Mouse (Mus musculus) ovary, postnatal 10 days (tissue): ENCODE data around the gene Unc13a.

Source experiments
- DNase-seq: peaks from one replicate; pipeline ENCODE4 v3.0.0; 2022; ENCODE audit warnings: low spot score

The Unc13a gene

DNA sequence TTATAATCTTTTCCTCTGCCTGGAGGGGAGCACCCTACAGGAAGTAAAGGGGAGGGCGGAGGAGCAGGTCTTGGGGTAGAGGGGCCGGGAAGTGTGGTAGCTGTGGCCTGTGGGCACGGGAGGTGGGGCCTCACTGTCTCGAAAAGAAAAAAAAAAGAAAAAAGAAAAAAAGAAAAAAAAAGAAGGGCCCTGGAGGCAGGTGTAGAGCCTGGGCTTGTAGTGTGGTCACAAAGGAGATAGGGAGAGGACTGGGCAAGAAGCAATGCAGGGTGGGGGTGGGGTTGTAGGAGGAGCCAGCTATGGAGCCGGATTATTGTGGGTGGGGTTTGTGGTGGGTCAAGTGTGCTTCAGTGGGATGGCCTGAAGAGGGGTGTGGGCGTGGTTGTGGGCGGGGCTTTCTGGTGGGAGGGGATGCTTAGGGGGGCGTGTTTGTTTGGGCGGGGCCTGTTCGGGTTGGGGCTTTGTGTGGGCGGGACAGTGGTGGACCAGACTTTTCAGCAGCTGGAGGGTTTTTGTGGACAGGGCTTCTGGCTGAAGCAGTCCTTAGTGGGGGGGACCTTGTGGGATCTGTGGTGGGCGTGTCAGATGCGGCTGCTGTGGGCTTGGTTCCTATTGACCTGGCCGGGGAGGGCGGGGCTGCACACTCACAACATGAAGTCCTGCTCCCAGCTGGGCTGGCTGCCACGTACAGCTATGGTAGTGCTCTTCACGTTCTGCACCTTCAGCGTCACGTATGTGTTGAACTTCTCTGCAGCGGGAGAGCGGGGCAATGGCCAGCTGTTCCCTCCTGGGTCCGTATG is 6.0 kb downstream of the Unc13a start:
- no peak for DNase-seq

GRCm38 (mm10) chr8:71660325-71661120 is 11.0 kb downstream of the Unc13a start:
- DNase-seq, result peak; percentile 67

GRCm38 (mm10) chr8:71659751-71660150 is 11.8 kb downstream of the Unc13a start:
- DNase-seq, result no peak

DNA sequence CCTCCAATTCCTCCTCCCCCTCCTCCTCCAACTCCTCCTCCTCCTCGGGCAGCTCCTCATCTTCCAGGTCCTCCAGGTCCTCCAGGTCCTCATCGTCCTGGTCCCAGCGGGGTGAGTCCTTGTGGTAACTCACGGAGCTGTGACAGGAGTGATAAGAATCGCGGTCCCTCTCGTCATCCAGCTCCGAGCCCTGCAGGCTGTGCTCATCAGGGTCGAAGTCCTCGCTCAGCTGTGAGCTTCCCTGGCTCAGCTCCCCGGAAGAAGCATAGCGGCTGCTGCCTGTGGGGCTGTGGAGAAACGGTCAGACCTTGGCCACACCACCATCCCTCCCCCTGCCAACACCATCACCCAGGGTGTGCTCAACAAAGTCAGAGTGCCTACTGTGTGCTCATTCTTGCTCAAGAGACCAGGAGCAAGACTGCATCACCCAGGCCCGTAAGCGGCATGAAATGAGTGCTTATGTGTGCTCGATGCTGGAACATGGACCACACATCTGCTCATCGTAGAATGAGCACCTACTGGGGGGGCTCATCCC is 13.0 kb downstream of the Unc13a start:
- no peak for DNase-seq

DNA sequence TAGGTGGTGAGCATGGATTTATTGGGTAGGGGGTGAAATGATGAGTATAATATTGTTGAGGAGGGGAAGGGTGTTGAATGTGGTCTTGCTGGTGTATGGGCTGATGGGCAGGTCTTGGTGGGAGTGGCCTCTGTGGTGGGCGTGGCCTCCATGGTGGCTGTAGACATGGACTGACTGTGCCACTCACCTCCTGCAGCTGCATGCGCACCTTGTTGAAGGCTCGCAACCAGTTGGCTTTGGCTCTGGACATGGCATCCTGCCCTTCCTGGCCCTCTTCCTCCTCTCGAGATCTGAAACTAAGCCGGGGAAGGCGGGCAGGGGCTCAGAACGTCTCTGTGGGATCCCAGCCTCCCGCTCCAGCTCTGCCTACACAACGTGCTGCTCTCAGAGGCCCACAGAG is 13.7 kb downstream of the Unc13a start:
- no peak for DNase-seq

GRCm38 (mm10) chr8:71654600-71654999 is 17.0 kb downstream of the Unc13a start:
- DNase-seq, result no peak

- DNase-seq, result no peak
These were observed 26.0 kb downstream of the Unc13a start for GRCm38 (mm10) chr8:71645510-71645909.

DNA sequence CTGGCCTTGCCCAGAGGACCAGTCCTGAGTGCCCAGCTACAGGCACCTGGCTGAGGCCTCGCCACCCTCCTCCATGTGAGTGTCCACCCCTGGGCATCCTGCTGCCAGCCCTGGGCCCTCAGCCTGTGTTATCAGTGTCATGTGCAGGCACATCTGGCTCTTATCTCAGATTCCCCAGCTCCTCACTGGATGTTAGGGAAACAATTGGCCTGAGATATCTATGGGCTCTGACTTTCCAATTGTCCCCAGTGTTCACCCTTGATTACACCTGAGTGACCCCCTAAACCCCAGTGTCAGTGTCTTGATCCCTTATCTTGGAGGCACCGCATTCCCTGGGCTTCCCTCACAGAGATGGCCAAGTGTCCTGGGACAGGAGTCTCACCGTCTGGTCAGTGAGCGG is 32.2 kb downstream of the Unc13a start:
- DNase-seq, result no peak

GRCm38 (mm10) chr8:71638321-71638720 is 33.2 kb downstream of the Unc13a start:
- no peak for DNase-seq

GRCm38 (mm10) chr8:71637149-71638095 is 34.1 kb downstream of the Unc13a start:
- no peak for DNase-seq

GRCm38 (mm10) chr8:71633981-71634667 is 37.4 kb downstream of the Unc13a start:
- DNase-seq, result no peak

GRCm38 (mm10) chr8:71633164-71633563 is 38.4 kb downstream of the Unc13a start:
- DNase-seq, result no peak

DNA sequence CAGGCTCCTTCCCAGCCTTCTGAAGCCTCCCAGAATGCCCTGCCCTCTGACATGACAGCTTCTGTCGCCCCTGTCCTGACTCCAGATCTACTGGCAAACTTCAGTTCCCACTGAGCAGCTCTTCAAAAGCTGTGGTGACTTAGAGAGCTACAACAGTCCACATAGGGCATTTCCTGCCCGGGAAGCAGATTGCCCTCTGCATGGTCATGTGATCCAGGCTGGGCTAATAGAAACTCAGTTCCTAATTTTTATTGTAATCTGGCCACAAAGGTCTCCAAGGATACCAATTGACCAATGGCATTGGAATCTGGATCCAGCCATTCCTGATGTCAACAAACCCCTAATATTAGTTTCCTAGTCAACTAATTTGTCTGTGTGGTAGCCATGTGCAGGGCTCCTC is 39.7 kb downstream of the Unc13a start:
- DNase-seq, result no peak

- no peak for DNase-seq
These were observed 40.8 kb downstream of the Unc13a start for GRCm38 (mm10) chr8:71630761-71631160.

GRCm38 (mm10) chr8:71629781-71630212 is 41.8 kb downstream of the Unc13a start:
- DNase-seq, result no peak

DNA sequence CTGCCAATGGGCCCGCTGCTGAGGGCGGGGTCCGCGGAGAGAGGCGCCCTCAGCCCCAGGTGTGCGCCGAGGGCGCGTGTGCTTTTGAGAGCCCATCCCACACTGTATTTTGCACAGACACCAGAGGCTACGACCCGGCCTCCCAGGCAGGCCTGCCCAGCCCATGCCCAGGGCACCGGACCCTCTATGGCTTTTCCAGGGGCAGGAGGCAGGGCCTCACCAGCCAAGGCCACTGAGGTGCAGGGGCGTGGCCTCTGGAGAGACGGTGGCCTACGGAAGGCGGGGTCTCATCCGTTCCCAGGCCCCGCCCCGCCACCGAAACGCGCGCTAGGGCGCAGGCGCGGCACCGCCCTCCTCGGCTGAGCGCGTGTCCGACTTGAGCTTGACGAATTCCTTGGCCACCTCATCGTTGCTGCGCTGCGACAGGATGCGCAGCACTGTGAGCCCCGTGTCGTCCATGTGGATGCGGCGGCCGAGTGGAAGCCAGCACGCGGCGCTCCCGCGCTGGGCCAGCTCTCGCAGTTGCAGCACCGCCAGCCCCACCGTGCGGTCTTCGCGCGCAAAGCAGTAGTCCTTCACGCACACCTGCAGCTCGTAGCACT is 42.4 kb downstream of the Unc13a start:
- DNase-seq, result peak; percentile 91

GRCm38 (mm10) chr8:71628396-71629095 is 43.0 kb downstream of the Unc13a start:
- DNase-seq, result no peak

DNA sequence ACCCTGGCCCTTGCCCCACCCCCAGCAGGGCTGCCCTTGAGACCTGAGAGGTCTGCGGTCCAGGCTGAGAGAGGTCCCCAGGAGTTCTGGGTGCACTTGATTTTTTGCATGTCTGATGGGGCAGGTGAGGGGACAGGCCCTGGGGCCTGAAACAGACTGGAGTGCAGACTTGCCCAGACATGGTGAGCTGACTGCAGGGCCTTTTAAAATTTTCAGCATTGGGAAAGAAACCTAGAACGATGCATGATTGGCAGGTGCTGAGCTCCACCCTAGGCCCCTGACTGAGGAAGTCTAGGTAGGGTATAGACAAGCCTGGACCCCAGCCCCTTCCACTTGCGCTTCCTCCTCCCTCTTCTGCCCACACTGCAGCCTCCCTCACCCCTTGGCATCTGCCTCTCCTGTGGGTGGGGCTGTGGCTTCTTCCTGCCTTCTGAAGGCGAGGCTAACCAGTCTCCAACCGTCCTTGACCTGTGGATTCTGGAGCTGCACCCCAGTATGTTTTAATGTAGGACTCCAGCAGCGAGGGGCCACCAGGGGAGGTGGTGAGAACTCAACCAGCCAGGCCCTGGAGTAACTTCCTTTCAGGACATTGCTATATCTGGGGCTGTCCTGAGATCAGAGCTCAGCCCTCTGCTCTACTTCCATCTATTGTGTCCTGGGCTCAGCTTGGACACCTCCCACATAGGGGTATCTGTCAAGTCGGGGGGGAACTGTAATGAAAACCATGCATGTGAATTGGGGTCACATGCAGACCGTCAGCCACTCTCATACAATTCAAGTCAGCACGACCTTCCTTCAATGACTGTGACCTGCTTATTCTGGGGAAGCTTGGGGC is 44.1 kb downstream of the Unc13a start:
- DNase-seq, result no peak

DNA sequence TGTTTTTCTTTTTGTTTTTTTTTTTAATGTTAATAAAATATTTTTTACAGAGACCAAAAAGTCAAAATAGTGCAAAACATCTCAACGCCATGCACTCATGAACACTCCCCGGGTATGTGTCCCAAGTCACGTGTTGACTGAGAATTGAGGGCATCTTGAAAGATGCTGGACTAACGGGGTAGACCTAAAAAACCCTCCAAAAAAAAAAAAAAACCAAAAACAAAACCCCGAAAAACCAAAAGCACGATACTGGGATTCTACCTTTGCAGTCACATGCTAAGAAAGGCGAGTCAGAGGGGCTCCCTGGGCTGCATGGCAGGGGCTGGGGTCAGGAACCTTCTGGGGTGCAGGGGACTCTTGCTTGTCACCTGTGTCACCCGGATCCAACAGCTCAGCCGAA is 44.8 kb downstream of the Unc13a start:
- DNase-seq, result no peak
